Mouse (Mus musculus): Measurements from ENCODE around the gene Slc26a11. TPM values are rescaled to one million over a fixed set of nuclear protein-coding genes. Genes with fewer than 3 reads are reported as not detected.

Gene Slc26a11
- total RNA-seq, 1 experiment: 4.4 TPM

- Histone ChIP-seq H3K9me3 (ENCODE audit: control insufficient read depth, insufficient read depth, low read depth, low read length) (no peaks in the 10 kb centered on the region), H3K4me1 (ENCODE audit: control insufficient read depth in 2 of 2, insufficient read depth in 2 of 2, low read length in 2 of 2, poor library complexity in 1 of 2) (no peaks in the 10 kb centered on the region), H3K36me3 (ENCODE audit: control insufficient read depth, insufficient read depth, low read length, poor library complexity, severe bottlenecking) (peaks cover 18% of the 10 kb centered on the region), H3K27ac (ENCODE audit: insufficient read depth, low read depth, low read length, poor library complexity, severe bottlenecking) (no peak overlapping the region), H3K4me3 (ENCODE audit: insufficient read depth in 1 of 2, low read depth in 1 of 2, low read length in 2 of 2, poor library complexity in 1 of 2, severe bottlenecking in 1 of 2) (no peak overlapping the region), H3K9ac (ENCODE audit: insufficient read depth, low read depth, low read length, poor library complexity, severe bottlenecking) (no peak overlapping the region)
- no peak for TF ChIP-seq ZNF384 (IDR thresholded peaks at IDR 0.05; ENCODE audit: low read depth, low read length)
- TF ChIP-seq ZC3H11A (IDR thresholded peaks at IDR 0.05; ENCODE audit: borderline replicate concordance, low read depth, low read length): no peak
- TF ChIP-seq HCFC1 (IDR thresholded peaks at IDR 0.05; ENCODE audit: borderline replicate concordance, insufficient read depth, low read length): no peak
- no peak for TF ChIP-seq CHD2 (IDR thresholded peaks at IDR 0.05; ENCODE audit: low read depth, low read length)
- no peak for TF ChIP-seq MAFK (IDR thresholded peaks at IDR 0.05; ENCODE audit: insufficient read depth, low read depth, low read length)
- in situ Hi-C loops (cut with MboI; ENCODE audit: low sequenced_read_pairs in 2 of 2, unreplicated experiment in 2 of 2): no loop called here
- DNase-seq (ENCODE audit: low read depth, low spot score): no peak
These were observed 64.2 kb downstream of the Slc26a11 start for GRCm38 (mm10) chr11:119419327-119420118.

- DNase-seq (ENCODE audit: low read depth, low spot score): no peak
- Histone ChIP-seq H3K36me3 (ENCODE audit: control insufficient read depth, insufficient read depth, low read length, poor library complexity, severe bottlenecking) (peaks cover 21% of the 10 kb centered on the region), H3K4me3 (ENCODE audit: insufficient read depth in 1 of 2, low read depth in 1 of 2, low read length in 2 of 2, poor library complexity in 1 of 2, severe bottlenecking in 1 of 2) (no peak overlapping the region)
These were observed 65.1 kb downstream of the Slc26a11 start for GRCm38 (mm10) chr11:119420426-119420825.

GRCm38 (mm10) chr11:119427431-119427830 lies 72.1 kb downstream of the Slc26a11 start:
- no peak overlapping the region for H3K9ac ChIP-seq (ENCODE audit: insufficient read depth, low read depth, low read length, poor library complexity, severe bottlenecking)
- in situ Hi-C loops (cut with MboI; ENCODE audit: low sequenced_read_pairs in 2 of 2, unreplicated experiment in 2 of 2): no loop called here
- no peaks in the 10 kb centered on the region for H3K9me3 ChIP-seq (ENCODE audit: control insufficient read depth, insufficient read depth, low read depth, low read length)
- TF ChIP-seq CHD2 (IDR thresholded peaks at IDR 0.05; ENCODE audit: low read depth, low read length): no peak
- TF ChIP-seq ZC3H11A (IDR thresholded peaks at IDR 0.05; ENCODE audit: borderline replicate concordance, low read depth, low read length): no peak
- TF ChIP-seq ZNF384 (IDR thresholded peaks at IDR 0.05; ENCODE audit: low read depth, low read length): no peak
- no peak for TF ChIP-seq HCFC1 (IDR thresholded peaks at IDR 0.05; ENCODE audit: borderline replicate concordance, insufficient read depth, low read length)
- TF ChIP-seq MAFK (IDR thresholded peaks at IDR 0.05; ENCODE audit: insufficient read depth, low read depth, low read length): no peak
- H3K36me3 ChIP-seq (ENCODE audit: control insufficient read depth, insufficient read depth, low read length, poor library complexity, severe bottlenecking): peaks cover 17% of the 10 kb centered on the region; the same call in 1 of the 2 replicates
- no peak overlapping the region for H3K4me3 ChIP-seq (ENCODE audit: insufficient read depth in 1 of 2, low read depth in 1 of 2, low read length in 2 of 2, poor library complexity in 1 of 2, severe bottlenecking in 1 of 2)
- peaks cover 2 to 7% of the 10 kb centered on the region in 2 experiments; a peak in 1 of 4 replicates for H3K4me1 ChIP-seq (ENCODE audit: control insufficient read depth in 2 of 2, insufficient read depth in 2 of 2, low read length in 2 of 2, poor library complexity in 1 of 2)
- H3K27ac ChIP-seq (ENCODE audit: insufficient read depth, low read depth, low read length, poor library complexity, severe bottlenecking): no peak overlapping the region
- DNase-seq (ENCODE audit: low read depth, low spot score): no peak

More at GRCm38 (mm10) chr11:119420426-119420825, 65.1 kb downstream of the Slc26a11 start:
- Histone ChIP-seq H3K27ac (ENCODE audit: insufficient read depth, low read depth, low read length, poor library complexity, severe bottlenecking) (no peak overlapping the region), H3K4me1 (ENCODE audit: control insufficient read depth in 2 of 2, insufficient read depth in 2 of 2, low read length in 2 of 2, poor library complexity in 1 of 2) (no peaks in the 10 kb centered on the region), H3K9ac (ENCODE audit: insufficient read depth, low read depth, low read length, poor library complexity, severe bottlenecking) (no peak overlapping the region), H3K9me3 (ENCODE audit: control insufficient read depth, insufficient read depth, low read depth, low read length) (no peaks in the 10 kb centered on the region)
- TF ChIP-seq ZC3H11A (IDR thresholded peaks at IDR 0.05; ENCODE audit: borderline replicate concordance, low read depth, low read length) (no peak), ZNF384 (IDR thresholded peaks at IDR 0.05; ENCODE audit: low read depth, low read length) (0 out of 2 replicates have a peak, but pooled peaks have one; percentile 35), CHD2 (IDR thresholded peaks at IDR 0.05; ENCODE audit: low read depth, low read length) (no peak), HCFC1 (IDR thresholded peaks at IDR 0.05; ENCODE audit: borderline replicate concordance, insufficient read depth, low read length) (no peak), MAFK (IDR thresholded peaks at IDR 0.05; ENCODE audit: insufficient read depth, low read depth, low read length) (no peak)
- in situ Hi-C loops (cut with MboI; ENCODE audit: low sequenced_read_pairs in 2 of 2, unreplicated experiment in 2 of 2): no loop called here

GRCm38 (mm10) chr11:119427986-119428385 lies 72.6 kb downstream of the Slc26a11 start:
- Histone ChIP-seq H3K36me3 (ENCODE audit: control insufficient read depth, insufficient read depth, low read length, poor library complexity, severe bottlenecking) (peaks cover 17% of the 10 kb centered on the region; the same call in 1 of the 2 replicates), H3K4me3 (ENCODE audit: insufficient read depth in 1 of 2, low read depth in 1 of 2, low read length in 2 of 2, poor library complexity in 1 of 2, severe bottlenecking in 1 of 2) (no peak overlapping the region), H3K27ac (ENCODE audit: insufficient read depth, low read depth, low read length, poor library complexity, severe bottlenecking) (no peak overlapping the region), H3K4me1 (ENCODE audit: control insufficient read depth in 2 of 2, insufficient read depth in 2 of 2, low read length in 2 of 2, poor library complexity in 1 of 2) (peaks cover 2 to 7% of the 10 kb centered on the region in 2 experiments; a peak in 1 of 4 replicates), H3K9ac (ENCODE audit: insufficient read depth, low read depth, low read length, poor library complexity, severe bottlenecking) (no peak overlapping the region), H3K9me3 (ENCODE audit: control insufficient read depth, insufficient read depth, low read depth, low read length) (no peaks in the 10 kb centered on the region)
- TF ChIP-seq ZC3H11A (IDR thresholded peaks at IDR 0.05; ENCODE audit: borderline replicate concordance, low read depth, low read length): no peak
- no peak for TF ChIP-seq HCFC1 (IDR thresholded peaks at IDR 0.05; ENCODE audit: borderline replicate concordance, insufficient read depth, low read length)
- TF ChIP-seq CHD2 (IDR thresholded peaks at IDR 0.05; ENCODE audit: low read depth, low read length): no peak
- TF ChIP-seq MAFK (IDR thresholded peaks at IDR 0.05; ENCODE audit: insufficient read depth, low read depth, low read length): no peak
- TF ChIP-seq ZNF384 (IDR thresholded peaks at IDR 0.05; ENCODE audit: low read depth, low read length): no peak
- DNase-seq (ENCODE audit: low read depth, low spot score): no peak
- in situ Hi-C loops (cut with MboI; ENCODE audit: low sequenced_read_pairs in 2 of 2, unreplicated experiment in 2 of 2): no loop called here

All from ES-E14 (cell line).